Mouse (Mus musculus) right cerebral cortex, postnatal 10 days (tissue): ENCODE results near the gene Zfp960.
"Not testable (repeated sequence)": the region's sequence is repeated elsewhere in the genome, so short reads cannot be mapped to it uniquely, and the experiment has no call there.

Experiments used
- DNase-seq, 2 experiments: peaks; one replicate each; pipeline ENCODE4 v3.0.0; 2021; ENCODE audit warnings: low spot score in 2 of 2

The Zfp960 gene

DNA sequence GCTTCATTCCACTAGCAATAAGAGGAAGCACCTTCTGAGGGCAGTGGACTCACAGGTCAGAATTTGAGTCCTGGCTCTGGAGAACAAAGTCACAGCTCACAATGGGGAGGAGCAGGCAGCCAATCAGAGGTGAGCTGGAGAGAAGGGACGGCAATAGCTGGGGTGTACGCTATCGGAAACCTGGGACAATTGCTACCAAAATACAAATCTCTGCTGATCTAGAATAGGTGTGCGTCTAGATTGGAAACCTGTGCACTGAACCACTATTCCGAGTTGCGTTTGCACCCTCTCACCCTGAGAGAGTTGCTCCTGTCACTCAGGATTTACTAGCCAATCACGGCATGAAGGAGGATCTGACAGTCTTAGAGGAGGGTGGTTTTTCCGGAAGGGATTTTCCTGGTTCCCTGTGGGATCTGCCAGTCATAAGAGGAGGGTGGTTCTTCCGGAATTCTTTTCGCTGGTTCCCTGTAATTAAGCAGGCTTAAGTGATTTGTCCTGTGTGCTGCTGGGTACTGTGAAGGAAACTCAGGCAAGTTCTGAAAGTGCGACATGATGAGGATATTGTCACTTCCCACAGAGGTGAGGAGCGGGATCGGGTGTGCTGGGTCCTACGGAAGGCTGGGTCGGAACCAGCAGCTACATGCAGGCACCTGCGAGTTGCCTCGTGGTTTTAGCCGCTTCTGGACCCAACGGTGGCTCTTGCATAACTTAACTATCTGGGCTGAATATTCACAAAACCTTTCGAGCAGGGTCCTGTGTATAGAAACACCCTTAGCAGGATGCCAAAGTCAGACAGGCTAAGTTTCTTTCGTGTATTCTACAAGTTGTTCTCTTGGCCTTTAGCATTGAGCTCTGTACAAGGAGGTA lies at the start of gene Zfp960:
Zfp960 (plus strand) TSS at position 486 of the 867 bp plus-strand sequence.
- peak; percentile 91 to 95 for DNase-seq

DNA sequence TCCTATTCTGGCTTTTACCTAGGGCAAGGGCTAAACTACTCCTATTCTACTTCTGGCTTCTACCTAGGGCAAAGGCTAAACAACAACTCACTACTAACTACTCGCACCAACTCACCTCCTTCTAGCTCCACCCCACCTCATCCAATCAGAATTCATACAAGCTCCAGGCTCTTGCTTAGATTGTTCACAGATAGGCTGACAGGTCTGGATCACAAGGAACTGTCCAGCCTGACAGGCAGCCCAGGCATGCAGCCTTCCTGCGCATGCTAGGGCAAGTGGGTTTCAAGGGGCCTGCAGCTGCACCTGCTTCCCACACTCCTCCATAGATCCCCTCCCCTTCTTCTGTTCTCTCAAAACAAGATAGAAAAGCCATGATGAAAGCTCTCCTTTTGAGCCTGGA lies 45.8 kb upstream of the Zfp960 start:
- DNase-seq = not testable (repeated sequence)

DNA sequence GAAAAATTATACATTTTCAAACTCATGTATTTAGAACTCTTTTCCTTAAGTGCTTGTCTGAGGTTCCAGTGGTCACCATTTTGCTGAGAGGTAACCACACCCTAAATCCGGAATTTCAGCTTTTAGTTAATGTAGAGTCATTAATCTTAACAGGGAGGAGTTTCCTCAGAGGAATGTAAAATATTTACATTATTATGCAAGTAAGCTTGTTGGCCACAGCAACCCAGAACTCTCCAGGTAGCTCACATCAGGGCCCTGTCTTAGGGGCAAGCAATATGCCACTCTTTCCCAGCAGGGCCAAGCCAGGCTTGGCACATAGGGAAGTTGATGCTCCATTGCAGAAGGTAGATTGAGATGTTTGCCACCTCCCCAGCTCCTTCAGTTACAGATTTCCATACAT lies 4.3 kb upstream of the Zfp960 start:
- not testable (repeated sequence) for DNase-seq

DNA sequence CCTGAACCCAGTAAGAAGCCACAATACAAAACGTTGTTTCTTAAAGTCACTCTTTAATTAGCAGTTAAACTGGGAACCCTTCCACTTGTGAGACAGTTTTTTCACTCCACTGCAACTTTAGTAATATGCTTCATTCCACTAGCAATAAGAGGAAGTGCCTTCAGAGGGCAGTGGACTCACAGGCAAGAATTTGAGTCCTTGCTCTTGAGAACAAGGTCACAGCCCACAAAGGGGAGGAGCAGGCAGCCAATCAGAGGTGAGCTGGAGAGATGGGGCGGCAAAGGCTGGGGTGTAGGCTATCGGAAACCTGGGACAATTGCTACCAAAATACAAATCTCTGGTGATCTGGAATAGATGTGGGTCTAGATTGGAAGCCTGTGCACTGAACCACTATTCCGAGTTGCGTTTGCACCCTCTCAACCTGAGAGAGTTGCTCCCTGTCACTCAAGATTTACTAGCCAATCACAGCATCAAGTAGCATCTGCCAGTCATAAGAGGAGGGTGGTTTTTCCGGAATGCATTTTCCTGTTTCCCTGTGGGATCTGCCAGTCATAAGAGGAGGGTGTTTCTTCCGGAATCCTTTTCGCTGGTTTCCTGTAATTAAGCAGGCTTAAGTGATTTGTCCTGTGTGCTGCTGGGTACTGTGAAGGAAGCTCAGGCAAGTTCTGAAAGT lies 57.1 kb downstream of the Zfp960 start, which contains the start of gene Zfp97:
Zfp97 (plus strand) TSS at position 586 of the 673 bp plus-strand sequence.
- not testable (repeated sequence) for DNase-seq
